Mouse (Mus musculus): ENCODE data around the gene Spred3.
"Not testable (repeated sequence)": the region's sequence is repeated elsewhere in the genome, so short reads cannot be mapped to it uniquely, and the experiment has no call there.

The Spred3 gene

GRCm38 (mm10) chr7:29168791-29169230 lies 1.4 kb downstream of the Spred3 start:
- DNase-seq = no peak

GRCm38 (mm10) chr7:29168121-29168695 lies 2.0 kb downstream of the Spred3 start:
- DNase-seq = no peak

- DNase-seq = no peak
Observed at GRCm38 (mm10) chr7:29167656-29168055, 2.6 kb downstream of the Spred3 start.

GRCm38 (mm10) chr7:29162750-29163525 lies 7.3 kb downstream of the Spred3 start:
- peak; percentile 86 for DNase-seq

- peak; percentile 23 for DNase-seq
Observed at GRCm38 (mm10) chr7:29162294-29162693, 7.9 kb downstream of the Spred3 start.

GRCm38 (mm10) chr7:29158264-29158663 lies 11.9 kb downstream of the Spred3 start:
- DNase-seq = no peak

- peak; percentile 93 for DNase-seq
Observed at GRCm38 (mm10) chr7:29155838-29156782, 14.1 kb downstream of the Spred3 start, which contains the start of gene Fam98c. Gene Fam98c (minus strand): TSS chr7:29156234.

GRCm38 (mm10) chr7:29155196-29155837 lies 14.9 kb downstream of the Spred3 start:
- DNase-seq = peak; percentile 94

- no peak for DNase-seq
Observed at GRCm38 (mm10) chr7:29154018-29154720, 16.0 kb downstream of the Spred3 start.

GRCm38 (mm10) chr7:29151486-29151885 lies 18.7 kb downstream of the Spred3 start:
- no peak for DNase-seq

GRCm38 (mm10) chr7:29148771-29149170 lies 21.4 kb downstream of the Spred3 start:
- DNase-seq = no peak

GRCm38 (mm10) chr7:29146625-29147367 lies 23.4 kb downstream of the Spred3 start:
- no peak for DNase-seq

- DNase-seq = no peak
Observed at GRCm38 (mm10) chr7:29144006-29144405, 26.2 kb downstream of the Spred3 start.

GRCm38 (mm10) chr7:29141416-29141815 lies 28.8 kb downstream of the Spred3 start:
- DNase-seq = no peak

GRCm38 (mm10) chr7:29139237-29139636 lies 31.0 kb downstream of the Spred3 start:
- not testable (repeated sequence) for DNase-seq

GRCm38 (mm10) chr7:29137429-29137828 lies 32.8 kb downstream of the Spred3 start:
- DNase-seq = no peak

GRCm38 (mm10) chr7:29134693-29135386 lies 35.4 kb downstream of the Spred3 start, which contains the start of gene Rasgrp4:
Gene Rasgrp4 (plus strand): TSS chr7:29134851.
- DNase-seq = peak; percentile 50

GRCm38 (mm10) chr7:29134230-29134629 lies 36.0 kb downstream of the Spred3 start:
- DNase-seq = no peak

- no peak for DNase-seq
Observed at GRCm38 (mm10) chr7:29128725-29129124, 41.5 kb downstream of the Spred3 start.

GRCm38 (mm10) chr7:29126173-29126915 lies 43.9 kb downstream of the Spred3 start:
- DNase-seq = peak; percentile 78
